In the genomic region with DNA sequence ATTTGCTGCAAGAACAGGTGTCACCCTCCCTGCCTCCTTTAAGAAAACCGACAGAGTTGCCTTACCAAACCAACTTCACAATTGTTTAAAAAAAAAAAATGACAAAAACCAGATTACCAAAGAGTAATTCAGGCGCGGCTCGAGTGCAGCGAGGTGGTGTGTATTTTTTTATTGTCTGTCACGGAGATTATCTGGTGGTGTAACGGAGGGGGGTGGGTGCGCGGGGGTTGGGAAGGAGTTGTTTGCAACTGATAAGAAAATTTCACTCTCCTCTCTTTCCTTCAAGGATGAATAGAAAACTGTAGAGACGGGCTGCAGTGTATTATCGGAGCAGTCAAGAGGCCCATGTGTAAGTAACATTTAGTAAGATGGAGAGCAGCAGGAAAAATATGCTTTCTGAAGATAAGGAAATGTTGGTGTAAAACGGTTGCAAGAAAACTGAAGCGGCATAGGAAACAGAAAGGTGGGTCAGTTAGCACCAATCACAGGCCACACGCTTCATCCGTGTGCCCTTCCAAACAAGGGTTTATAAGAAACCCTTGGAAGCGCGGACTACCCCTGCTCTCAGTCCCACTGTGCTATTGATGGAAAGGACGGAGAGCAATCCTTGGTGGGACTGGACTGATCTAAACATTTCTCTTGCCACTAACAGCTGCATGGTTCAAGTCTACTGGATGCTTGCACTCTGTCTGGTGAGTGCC, we compare ENCODE assay signal across 9 mouse cellular contexts. TPM values are rescaled to one million over a fixed set of nuclear protein-coding genes. Genes with fewer than 3 reads are reported as not detected.
DNase-seq lines count a peak whose midpoint lies in the region; ATAC-seq and TF ChIP-seq lines count a peak whose summit lies in the region.
"Had no signal": no experiment of that assay in that cellular context is flagged by ENCODE, and none has a peak within 500 bp of the region (broad histone marks: within the 10 kb centered on the region; RNA-seq: fewer than 3 reads in every experiment).

No protein-coding gene starts in this region.

- intact Hi-C loops in heart, postnatal 10 days (cut with DNase I), result no loop called here
- intact Hi-C loops in left cerebral cortex, postnatal 4 days (cut with DNase I), result no loop called here

- ATAC-seq in heart, embryonic 15.5 days (replicated peaks; ENCODE audit: insufficient number of reproducible peaks, insufficient read depth, low FRiP score, low read depth), result no peak
- ATAC-seq in hindbrain, postnatal 0 days, result no peak
- no peak for ATAC-seq in midbrain, embryonic 15.5 days (replicated peaks)

- peak overlapping the region; percentile 7 for H3K27ac ChIP-seq in heart, embryonic 15.5 days
- no peak overlapping the region for H3K27ac ChIP-seq in hindbrain, postnatal 0 days
- H3K27ac ChIP-seq in midbrain, embryonic 15.5 days, result no peak overlapping the region

- peak overlapping the region; percentile 60 for H3K4me2 ChIP-seq in heart, embryonic 15.5 days
- H3K4me2 ChIP-seq in hindbrain, postnatal 0 days (ENCODE audit: low read depth, low read length), result peak overlapping the region; percentile 38
- H3K4me2 ChIP-seq in midbrain, embryonic 15.5 days, result peak overlapping the region; percentile 42

- no peaks in the 10 kb centered on the region for H3K36me3 ChIP-seq in heart, embryonic 15.5 days
- no peaks in the 10 kb centered on the region for H3K36me3 ChIP-seq in hindbrain, postnatal 0 days (ENCODE audit: insufficient read depth, low read length)
- H3K36me3 ChIP-seq in midbrain, embryonic 15.5 days (replicated peaks), result no peaks in the 10 kb centered on the region

- no peak overlapping the region for H3K9ac ChIP-seq in heart, embryonic 15.5 days
- H3K9ac ChIP-seq in hindbrain, postnatal 0 days (replicated peaks; ENCODE audit: low read length), result no peak overlapping the region
- no peak overlapping the region for H3K9ac ChIP-seq in midbrain, embryonic 15.5 days

- TF ChIP-seq CTCF in hindbrain, postnatal 0 days (IDR thresholded peaks at IDR 0.05; ENCODE audit: low read depth), result no peak

- H3K4me1 ChIP-seq in heart, embryonic 15.5 days (replicated peaks), result peaks cover 8% of the 10 kb centered on the region; the same call in 1 of the 2 replicates
- no peaks in the 10 kb centered on the region for H3K4me1 ChIP-seq in hindbrain, postnatal 0 days (ENCODE audit: insufficient read depth, low read length)
- H3K4me1 ChIP-seq in midbrain, embryonic 15.5 days, result peaks cover 7% of the 10 kb centered on the region; the same call in 1 of the 2 replicates

- peak overlapping the region; percentile 31 for H3K4me3 ChIP-seq in heart, embryonic 15.5 days
- H3K4me3 ChIP-seq in hindbrain, postnatal 0 days (ENCODE audit: low read length), result no peak overlapping the region
- H3K4me3 ChIP-seq in midbrain, embryonic 15.5 days, result no peak overlapping the region

- H3K9me3 ChIP-seq in heart, embryonic 15.5 days (replicated peaks), result no peaks in the 10 kb centered on the region
- no peaks in the 10 kb centered on the region for H3K9me3 ChIP-seq in hindbrain, postnatal 0 days (ENCODE audit: low read length)
- H3K9me3 ChIP-seq in midbrain, embryonic 15.5 days, result no peaks in the 10 kb centered on the region

- no peaks in the 10 kb centered on the region for H3K27me3 ChIP-seq in heart, embryonic 15.5 days
- H3K27me3 ChIP-seq in hindbrain, postnatal 0 days (ENCODE audit: insufficient read depth, low read length), result no peaks in the 10 kb centered on the region
- no peaks in the 10 kb centered on the region for H3K27me3 ChIP-seq in midbrain, embryonic 15.5 days (replicated peaks)

- no peak for DNase-seq in heart, postnatal 10 days
- peak; percentile 82 for DNase-seq in c-Kit-positive CD71-positive TER-119-negative erythroid progenitor cells, embryonic 14.5 days (ENCODE audit: low read depth)
- DNase-seq in hindbrain, postnatal 0 days (ENCODE audit: low spot score), result no peak
- no peak for DNase-seq in left cerebral cortex, postnatal 4 days
- no peak for DNase-seq in T-cell, adult 2 months (ENCODE audit: low spot score)
- DNase-seq in cerebellum, postnatal 10 days, result no peak
- DNase-seq: right cerebral cortex, postnatal 14 days had no signal

- WGBS in heart, embryonic 15.5 days, result 18% methylated on average over 18 of the region's 18 CpGs
- 42% methylated on average over 18 of the region's 18 CpGs for WGBS in hindbrain, postnatal 0 days
- WGBS in midbrain, embryonic 15.5 days, result 25% methylated on average over 18 of the region's 18 CpGs

RNA-seq across cellular contexts. Expression of gene Cdk17, which starts 17.2 kb away (rescaled TPM):
- 16.7 and 17.3 TPM in 2 replicates for polyA plus RNA-seq in heart, embryonic 15.5 days (2015; fragmentation: Nextera tagmentation; extraction: Ambion mirVana)
- 10 to 100 TPM; 30.1 to 36.7 TPM for total RNA-seq in heart, postnatal 10 days (2021)
- 63.3 and 82.1 TPM in 2 replicates for total RNA-seq in hindbrain, postnatal 0 days (2014; rRNA removed)
- polyA plus RNA-seq in hindbrain, postnatal 0 days (2015; fragmentation: Nextera tagmentation; extraction: Ambion mirVana), result 32.4 and 32.6 TPM in 2 replicates
- polyA plus RNA-seq in midbrain, embryonic 15.5 days (2015; fragmentation: Nextera tagmentation; extraction: Ambion mirVana), result 42.2 and 45.7 TPM in 2 replicates
- 100 to 1,000 TPM; 102 to 106 TPM for total RNA-seq in left cerebral cortex, postnatal 4 days (2021)
